Mouse (Mus musculus): ENCODE measurements at regions not wholly inside any gene's neighbourhood (a gene's known extent, or its start where the extent isn't known, plus 50 kb on each side); places are given as distances from the start of the nearest gene placed in this dataset.

DNA sequence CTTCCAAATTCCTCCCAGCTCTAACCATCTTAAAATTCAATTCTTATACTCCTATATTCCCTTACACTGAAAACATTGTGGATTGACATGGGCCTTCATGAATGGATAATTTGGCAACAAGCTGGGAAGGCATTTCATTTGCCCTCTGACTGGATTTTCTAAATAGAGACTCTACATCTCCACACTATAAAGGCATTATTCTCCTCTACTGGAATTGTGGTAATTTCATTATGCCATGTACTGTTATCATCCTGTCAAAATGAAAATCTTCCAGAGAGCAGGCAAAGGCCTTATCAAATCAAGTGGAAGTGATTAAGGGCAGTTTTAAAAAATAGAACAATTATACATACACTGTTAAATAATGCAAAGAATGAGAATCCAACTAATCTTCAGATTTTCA is 184.8 kb downstream of the Thoc2 start:
- in situ Hi-C loops (cut with MboI, MseI), result loop anchor here (10.0 kb wide), 1 partner anchor 49 kb away; no protein-coding TSS in a partner anchor
